Mouse (Mus musculus) liver, adult 2 months (tissue): ENCODE measurements around the gene Upf1. TPM values are rescaled to one million over a fixed set of nuclear protein-coding genes. Genes with fewer than 3 reads are reported as not detected.

ENCODE experiments used
- DNase-seq: peaks from one replicate; pipeline ENCODE4 v3.0.0-alpha.2; 2011; ENCODE audit warnings: low read depth, low spot score; ENCODE audit errors: extremely low read depth
- H3K27ac ChIP-seq: fragments of 200-500 bp; replicated peaks from 2 replicates; pipeline ENCODE4 v1.5.1; 2012; ENCODE audit warnings: low read depth, mild to moderate bottlenecking, control low read depth, inconsistent platforms, low read length; ENCODE audit not compliant: insufficient read depth
- H3K27me3 ChIP-seq: fragments of 200-500 bp; 2 replicates; pipeline ENCODE4 v1.6.1; 2012; ENCODE audit warnings: mild to moderate bottlenecking, moderate library complexity, low read length, inconsistent platforms; ENCODE audit not compliant: control insufficient read depth, insufficient read depth
- H3K36me3 ChIP-seq: fragments of 200-500 bp; 2 replicates; pipeline ENCODE4 v1.6.1; 2012; ENCODE audit warnings: low read length, inconsistent platforms; ENCODE audit not compliant: control insufficient read depth, insufficient read depth
- H3K4me1 ChIP-seq: fragments of 200-500 bp; 2 replicates; pipeline ENCODE4 v1.6.1; 2011; ENCODE audit warnings: low read length; ENCODE audit not compliant: control insufficient read depth, insufficient read depth
- H3K4me3 ChIP-seq: fragments of 200-500 bp; 2 replicates; pipeline ENCODE4 v1.5.1; 2011; ENCODE audit warnings: low read depth, mild to moderate bottlenecking, control low read depth, low read length, moderate library complexity; ENCODE audit not compliant: insufficient read depth
- H3K79me2 ChIP-seq: fragments of 200-500 bp; 2 replicates; pipeline ENCODE4 v1.6.1; 2012; ENCODE audit warnings: inconsistent platforms, mild to moderate bottlenecking, low read length, moderate library complexity; ENCODE audit not compliant: control insufficient read depth, insufficient read depth
- H3K9ac ChIP-seq: fragments of 200-500 bp; 2 replicates; pipeline ENCODE4 v1.6.1; 2012; ENCODE audit warnings: low read depth, mild to moderate bottlenecking, control low read depth, inconsistent platforms, low read length
- CTCF ChIP-seq: fragments of 200-500 bp; IDR thresholded peaks from 2 replicates; pipeline ENCODE4 v1.5.1; 2011; ENCODE audit warnings: low read depth, low read length, control low read depth
- POLR2A ChIP-seq: fragments of 200-500 bp; IDR thresholded peaks from 2 replicates; pipeline ENCODE4 v1.6.1; 2011; ENCODE audit warnings: low read length, control low read depth; ENCODE audit not compliant: insufficient read depth; ENCODE audit errors: extremely low read depth
- WGBS: fragments of 180-500 bp; shearing (Covaris S2); methylation state at CpG from one replicate; pipeline ENCODE4 v1.1.7; 2018; 5-methylcytosine and 5-hydroxymethylcytosine counted together
- polyA plus RNA-seq: library from polyadenylated mRNA; depleted of rRNA; stranded (reverse); fragments of >200 nt; gene quantifications from 2 replicates; pipeline ENCODE4 v1.2.3, GENCODE M21; 2012; rRNA removed
- total RNA-seq: library from RNA; depleted of rRNA; stranded (reverse); fragments of >200 nt; gene quantifications from 2 replicates; pipeline ENCODE4 v1.2.3, GENCODE M21; 2014; rRNA removed

The Upf1 gene
- total and polyA plus RNA-seq, 2 experiments = 19.0 to 22.3 TPM

GRCm38 (mm10) chr8:70283136-70284077 lies 69.7 kb downstream of the Upf1 start:
- no peak overlapping the region; the same call in 1 of the 2 replicates for H3K27ac ChIP-seq
- no peak for DNase-seq
- WGBS = 7% methylated on average over 54 of the region's 55 CpGs

GRCm38 (mm10) chr8:70282603-70283135 lies 70.4 kb downstream of the Upf1 start, which contains the start of gene Homer3:
Gene Homer3, plus strand, starts transcription at chr8:70282827.
- peak within 1 kb of the TSS; percentile 81 for H3K9ac ChIP-seq
- no peaks in the 10 kb centered on the region for H3K79me2 ChIP-seq
- no peaks in the 10 kb centered on the region for H3K4me1 ChIP-seq
- WGBS = 3% methylated on average over 34 of the region's 36 CpGs
- DNase-seq = peak; percentile 58
- no peaks in the 10 kb centered on the region for H3K27me3 ChIP-seq
- no peak for TF ChIP-seq POLR2A
- peak; percentile 68 for TF ChIP-seq CTCF
- no peaks in the 10 kb centered on the region for H3K36me3 ChIP-seq
- no peak within 1 kb of the TSS; the same call in 1 of the 2 replicates for H3K27ac ChIP-seq
- H3K4me3 ChIP-seq = peak within 1 kb of the TSS; percentile 85

More at GRCm38 (mm10) chr8:70283136-70284077, 69.7 kb downstream of the Upf1 start:
- no peaks in the 10 kb centered on the region for H3K27me3 ChIP-seq
- H3K9ac ChIP-seq = peak overlapping the region; percentile 81
- H3K4me1 ChIP-seq = no peaks in the 10 kb centered on the region
- no peaks in the 10 kb centered on the region for H3K79me2 ChIP-seq
- TF ChIP-seq CTCF (no peak), POLR2A (no peak)
- peak overlapping the region; percentile 85 for H3K4me3 ChIP-seq
- no peaks in the 10 kb centered on the region for H3K36me3 ChIP-seq

Other genes starting within 250 kb of the Upf1 start
- gene Ncan, start 232.4 kb downstream of the Upf1 start, total RNA-seq = under 0.01 TPM in 1 of 2 replicates, not detected in the other
- not detected in 2 replicates for gene Ncan, start 232.4 kb downstream of the Upf1 start, polyA plus RNA-seq
- gene Nr2c2ap, start 221.9 kb downstream of the Upf1 start, total RNA-seq = 3.3 and 4.4 TPM in 2 replicates
- 15.0 and 16.6 TPM in 2 replicates for gene Nr2c2ap, start 221.9 kb downstream of the Upf1 start, polyA plus RNA-seq
- gene Rfxank, start 214.1 kb downstream of the Upf1 start, total RNA-seq = 9.4 and 13.6 TPM in 2 replicates
- gene Rfxank, start 214.1 kb downstream of the Upf1 start, polyA plus RNA-seq = 16.0 and 27.8 TPM in 2 replicates
- gene Borcs8, start 213.8 kb downstream of the Upf1 start, total RNA-seq = 20.1 and 20.7 TPM in 2 replicates
- 53.4 and 55.0 TPM in 2 replicates for gene Borcs8, start 213.8 kb downstream of the Upf1 start, polyA plus RNA-seq
- gene Mef2b, start 213.6 kb downstream of the Upf1 start, total RNA-seq = 0.09 and 0.34 TPM in 2 replicates
- not detected in 2 replicates for gene Mef2b, start 213.6 kb downstream of the Upf1 start, polyA plus RNA-seq
- gene Tmem161a, start 180.9 kb downstream of the Upf1 start, total RNA-seq = 18.3 and 20.4 TPM in 2 replicates
- gene Tmem161a, start 180.9 kb downstream of the Upf1 start, polyA plus RNA-seq = 40.4 and 60.4 TPM in 2 replicates
- 31.4 and 48.5 TPM in 2 replicates for gene Slc25a42, start 141.0 kb downstream of the Upf1 start, total RNA-seq
- 96.9 and 117 TPM in 2 replicates for gene Slc25a42, start 141.0 kb downstream of the Upf1 start, polyA plus RNA-seq
- gene Sugp2, start 119.1 kb downstream of the Upf1 start, total RNA-seq = 5.3 and 7.0 TPM in 2 replicates
- gene Sugp2, start 119.1 kb downstream of the Upf1 start, polyA plus RNA-seq = 9.7 and 12.4 TPM in 2 replicates
- gene Armc6, start 118.8 kb downstream of the Upf1 start, total RNA-seq = 4.4 and 6.2 TPM in 2 replicates
- 9.6 and 11.6 TPM in 2 replicates for gene Armc6, start 118.8 kb downstream of the Upf1 start, polyA plus RNA-seq
- gene Homer3, start 70.5 kb downstream of the Upf1 start, total RNA-seq = 1.4 and 2.6 TPM in 2 replicates
- gene Homer3, start 70.5 kb downstream of the Upf1 start, polyA plus RNA-seq = 3.1 and 3.7 TPM in 2 replicates
- 19.3 and 22.7 TPM in 2 replicates for gene Ddx49, start 50.8 kb downstream of the Upf1 start, total RNA-seq
- gene Ddx49, start 50.8 kb downstream of the Upf1 start, polyA plus RNA-seq = 24.4 and 36.5 TPM in 2 replicates
- 169 and 197 TPM in 2 replicates for gene Cope, start 50.8 kb downstream of the Upf1 start, total RNA-seq
- gene Cope, start 50.8 kb downstream of the Upf1 start, polyA plus RNA-seq = 327 and 394 TPM in 2 replicates
- gene Cers1, start 37.5 kb downstream of the Upf1 start, total RNA-seq = not detected in 2 replicates
- gene Cers1, start 37.5 kb downstream of the Upf1 start, polyA plus RNA-seq = 0.04 TPM in 2 replicates
- gene Gdf1, start 23.5 kb downstream of the Upf1 start, total RNA-seq = not detected in 2 replicates
- not detected in 2 replicates for gene Gdf1, start 23.5 kb downstream of the Upf1 start, polyA plus RNA-seq
- gene Comp, start 20.3 kb upstream of the Upf1 start, total RNA-seq = not detected in 2 replicates
- gene Comp, start 20.3 kb upstream of the Upf1 start, polyA plus RNA-seq = 0.24 TPM in 1 of 2 replicates, not detected in the other
- 1.2 and 1.9 TPM in 2 replicates for gene Crtc1, start 86.3 kb upstream of the Upf1 start, total RNA-seq
- gene Crtc1, start 86.3 kb upstream of the Upf1 start, polyA plus RNA-seq = 6.9 and 8.2 TPM in 2 replicates
- 3.5 and 4.5 TPM in 2 replicates for gene Klhl26, start 123.7 kb upstream of the Upf1 start, total RNA-seq
- 13.7 and 15.3 TPM in 2 replicates for gene Klhl26, start 123.7 kb upstream of the Upf1 start, polyA plus RNA-seq
- gene Tmem59l, start 134.1 kb upstream of the Upf1 start, total RNA-seq = 0.34 TPM in 1 of 2 replicates, not detected in the other
- gene Tmem59l, start 134.1 kb upstream of the Upf1 start, polyA plus RNA-seq = 0.10 TPM in 1 of 2 replicates, not detected in the other
- gene Crlf1, start 139.9 kb upstream of the Upf1 start, total RNA-seq = not detected in 2 replicates
- not detected in 2 replicates for gene Crlf1, start 139.9 kb upstream of the Upf1 start, polyA plus RNA-seq
- gene Rex1bd, start 153.5 kb upstream of the Upf1 start, total RNA-seq = 60.8 and 75.2 TPM in 2 replicates
- 141 and 152 TPM in 2 replicates for gene Rex1bd, start 153.5 kb upstream of the Upf1 start, polyA plus RNA-seq
- gene Uba52, start 157.5 kb upstream of the Upf1 start, total RNA-seq = 750 and 1,062 TPM in 2 replicates
- 596 and 770 TPM in 2 replicates for gene Uba52, start 157.5 kb upstream of the Upf1 start, polyA plus RNA-seq
- gene Fkbp8, start 174.4 kb upstream of the Upf1 start, total RNA-seq = 271 and 321 TPM in 2 replicates
- 455 and 489 TPM in 2 replicates for gene Fkbp8, start 174.4 kb upstream of the Upf1 start, polyA plus RNA-seq
- gene Kxd1, start 174.7 kb upstream of the Upf1 start, total RNA-seq = 36.7 and 42.6 TPM in 2 replicates
- 68.4 and 72.3 TPM in 2 replicates for gene Kxd1, start 174.7 kb upstream of the Upf1 start, polyA plus RNA-seq
- gene Ell, start 186.2 kb upstream of the Upf1 start, total RNA-seq = 10.0 and 13.6 TPM in 2 replicates
- gene Ell, start 186.2 kb upstream of the Upf1 start, polyA plus RNA-seq = 19.6 and 25.0 TPM in 2 replicates
- gene Isyna1, start 241.1 kb upstream of the Upf1 start, total RNA-seq = 3.2 and 6.4 TPM in 2 replicates
- 9.4 and 16.6 TPM in 2 replicates for gene Isyna1, start 241.1 kb upstream of the Upf1 start, polyA plus RNA-seq